Mouse (Mus musculus) left cerebral cortex, adult 11 months (tissue): Measurements from ENCODE around the gene Syt6.

Source experiments
- DNase-seq: peaks from one replicate; pipeline ENCODE4 v3.0.0; 2022; ENCODE audit warnings: low spot score

The Syt6 gene

DNA sequence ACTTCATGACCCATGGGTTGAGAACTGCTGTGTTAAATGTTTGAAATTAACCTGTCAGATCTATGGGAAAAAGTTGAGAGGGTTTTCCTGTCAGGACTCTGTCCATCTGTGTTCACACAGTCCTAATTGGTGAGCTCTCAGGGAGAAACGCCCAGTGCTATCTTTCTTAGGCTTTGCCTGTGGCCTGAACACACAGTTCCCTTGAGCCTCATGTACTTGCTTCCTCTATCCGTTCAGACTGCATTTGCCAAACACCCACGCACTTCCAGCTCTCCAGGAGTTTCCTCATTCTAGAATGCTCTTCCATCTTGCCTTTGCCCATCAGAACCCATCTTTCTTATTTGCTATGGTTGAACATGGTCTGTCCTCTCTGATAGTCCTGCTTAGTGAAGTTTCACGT is 73.5 kb downstream of the Syt6 start:
- DNase-seq = no peak

DNA sequence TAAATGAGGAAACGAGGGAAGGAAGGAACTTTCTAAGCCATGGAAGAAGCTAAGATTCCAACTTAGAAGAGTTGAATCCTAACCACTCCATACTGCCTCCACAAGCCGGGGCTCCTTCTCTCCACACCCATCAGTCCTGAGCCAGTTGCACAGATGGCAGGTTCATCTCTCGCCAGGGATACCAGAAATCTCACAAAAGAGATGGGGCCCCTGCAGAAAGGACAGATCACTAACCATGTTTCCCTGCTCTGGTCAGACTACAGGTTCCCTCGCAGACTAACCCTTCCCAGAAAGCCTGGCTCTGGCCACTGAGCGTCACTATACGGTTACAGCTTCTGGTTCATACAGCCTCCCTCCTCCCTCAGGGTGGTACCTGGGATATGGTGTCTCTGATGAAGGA is 74.7 kb downstream of the Syt6 start:
- DNase-seq = no peak

DNA sequence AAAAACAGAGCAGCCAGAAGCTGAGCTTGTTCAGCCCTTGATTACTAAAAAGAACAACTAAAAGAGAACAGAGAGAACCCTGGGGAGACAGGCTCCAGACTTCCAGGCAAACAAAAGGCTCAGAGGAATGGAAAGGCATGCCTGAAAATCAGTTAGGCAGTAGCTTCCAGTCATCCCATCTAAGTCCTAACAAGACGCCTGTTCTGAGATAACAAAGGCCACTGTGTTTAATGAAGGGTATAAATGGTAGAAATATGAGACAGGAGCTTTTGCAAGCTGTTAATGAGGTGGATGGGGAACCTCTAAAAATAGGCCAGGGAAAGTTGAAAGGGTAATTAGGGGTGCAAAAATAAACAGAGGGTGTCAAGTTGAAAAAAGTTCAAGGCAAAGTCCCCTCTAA is 75.4 kb downstream of the Syt6 start:
- DNase-seq = no peak

DNA sequence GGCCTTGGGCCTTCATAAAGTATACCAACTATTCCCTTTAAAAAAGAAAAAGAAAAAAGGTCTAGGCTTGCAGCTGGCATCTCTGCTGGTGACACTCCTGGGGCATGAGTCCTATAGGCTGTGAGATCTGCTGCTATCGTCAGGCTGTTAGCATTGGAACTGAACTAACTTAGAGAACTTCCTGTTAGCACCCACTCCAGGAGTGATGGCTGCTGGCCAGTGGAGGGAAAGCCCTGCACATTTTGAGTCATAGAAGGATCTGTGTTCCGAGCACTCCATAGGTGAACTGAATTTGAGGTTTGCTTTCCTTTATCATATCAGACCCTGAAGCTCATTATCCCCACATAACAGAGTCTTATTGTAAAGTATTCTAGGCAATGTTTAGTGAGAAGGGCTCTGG is 85.0 kb downstream of the Syt6 start:
- DNase-seq = no peak

DNA sequence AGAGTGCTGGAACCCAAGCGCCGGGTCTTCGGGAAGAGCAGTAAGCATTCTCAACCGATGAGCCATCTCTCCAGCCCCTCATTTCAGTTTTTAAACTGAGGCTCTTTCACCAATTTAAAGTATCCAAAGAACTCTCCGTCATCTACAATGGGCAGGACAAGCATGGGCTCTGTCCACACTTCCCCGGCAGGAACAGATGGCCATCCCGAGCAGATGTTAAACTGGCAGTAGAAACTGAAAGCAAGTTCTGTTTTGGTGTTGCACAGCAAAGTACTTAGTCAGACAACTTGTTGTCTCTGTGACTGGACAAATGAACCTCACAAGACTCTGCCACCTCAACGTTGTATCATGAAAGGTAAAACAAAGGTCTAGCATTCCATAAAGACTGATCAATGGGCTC is 86.7 kb downstream of the Syt6 start:
- DNase-seq = no peak

DNA sequence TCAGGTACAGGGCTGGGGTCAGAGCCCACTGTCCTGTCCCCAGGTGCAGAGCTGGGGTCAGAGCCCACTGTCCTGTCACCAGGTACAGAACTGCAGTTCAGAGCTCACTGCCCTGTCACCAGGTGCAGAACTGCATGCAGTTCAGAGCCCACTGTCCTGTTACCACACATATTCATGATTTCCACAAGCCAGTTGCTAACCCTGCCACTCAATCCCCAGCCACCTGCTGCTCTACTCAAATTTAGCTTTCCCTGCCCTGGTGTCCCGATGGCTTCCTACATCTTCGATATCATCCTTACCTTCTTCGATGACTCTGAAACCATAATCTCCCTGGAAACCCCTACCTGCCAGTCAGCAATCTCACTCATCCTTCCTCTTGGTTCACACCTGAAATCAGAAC is 88.4 kb downstream of the Syt6 start:
- DNase-seq = no peak

DNA sequence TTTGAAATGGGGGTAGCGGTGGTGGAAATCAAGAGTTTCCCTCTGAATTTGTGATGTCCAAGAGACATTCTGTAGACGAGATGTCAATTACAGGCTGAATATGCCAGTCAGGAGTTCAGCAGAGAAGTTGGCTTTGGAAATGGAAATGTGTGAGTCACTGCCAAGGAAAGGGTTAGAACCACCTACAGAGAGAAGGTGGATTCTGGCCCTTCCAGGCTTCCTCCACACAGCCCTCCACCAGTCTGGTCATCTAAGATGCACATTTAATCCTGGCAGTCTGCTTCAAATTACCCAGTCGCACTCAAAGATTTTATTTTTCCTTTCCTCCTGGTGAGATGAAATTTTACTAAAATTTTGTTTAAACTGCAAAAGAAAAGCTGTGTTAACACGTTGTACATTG is 97.1 kb downstream of the Syt6 start:
- DNase-seq = no peak

DNA sequence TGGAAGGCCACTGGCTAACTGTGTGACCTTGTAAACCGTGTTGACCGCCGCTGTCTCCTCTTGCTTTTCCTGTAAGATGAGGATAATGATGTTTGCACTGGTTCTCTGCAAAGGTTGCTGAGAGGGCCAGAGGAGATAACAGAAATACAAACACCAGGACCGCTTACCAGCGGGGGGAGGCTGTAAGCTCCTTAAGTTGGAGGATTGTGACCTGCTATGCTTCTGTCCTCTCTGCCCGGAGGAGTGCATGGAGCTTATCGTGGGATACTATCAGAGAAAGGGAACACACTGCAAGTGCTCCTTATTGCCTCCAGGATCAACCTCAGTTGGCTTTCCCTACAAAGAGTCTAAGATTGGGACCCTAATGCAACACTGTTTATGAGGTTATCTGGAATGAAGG is 97.7 kb downstream of the Syt6 start:
- no peak for DNase-seq

DNA sequence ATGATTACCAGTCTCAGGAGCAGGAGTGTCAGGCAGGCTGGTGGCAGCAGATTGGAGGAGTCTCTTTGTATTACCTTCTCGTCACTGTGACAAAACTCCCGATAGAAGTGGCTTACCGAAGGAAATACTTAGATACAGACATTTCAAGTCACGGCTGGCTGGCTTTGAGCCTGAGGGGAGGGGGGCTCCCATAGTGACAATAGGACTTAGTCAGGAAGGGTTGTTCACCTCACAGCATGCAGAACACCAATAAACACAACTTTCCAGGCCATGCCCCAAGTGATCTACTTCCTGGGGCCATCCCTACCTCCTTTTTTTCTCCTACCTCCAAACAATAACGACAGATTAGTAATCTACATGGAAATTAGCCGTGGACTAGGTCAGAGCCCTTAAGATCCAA is 103.8 kb downstream of the Syt6 start:
- DNase-seq = no peak

DNA sequence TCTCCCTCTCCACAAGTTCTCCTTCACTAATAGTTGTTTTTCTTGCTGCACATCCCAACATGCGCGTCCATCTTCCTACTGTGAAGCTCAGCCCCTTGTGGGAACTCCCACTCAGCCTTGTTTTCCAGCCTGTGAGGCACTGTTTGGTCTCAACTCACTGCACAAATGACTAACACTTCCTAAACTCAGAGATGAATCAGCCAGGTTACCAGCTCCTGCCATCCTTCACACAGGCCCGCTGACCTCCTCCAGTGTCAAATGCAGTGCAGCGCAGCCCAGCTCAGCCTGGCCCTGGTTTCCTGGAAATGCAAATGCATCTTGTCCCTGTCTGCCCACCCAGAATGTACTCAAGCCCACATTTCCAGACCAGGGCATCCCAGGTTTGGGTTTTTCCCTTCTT is 107.4 kb downstream of the Syt6 start:
- no peak for DNase-seq

DNA sequence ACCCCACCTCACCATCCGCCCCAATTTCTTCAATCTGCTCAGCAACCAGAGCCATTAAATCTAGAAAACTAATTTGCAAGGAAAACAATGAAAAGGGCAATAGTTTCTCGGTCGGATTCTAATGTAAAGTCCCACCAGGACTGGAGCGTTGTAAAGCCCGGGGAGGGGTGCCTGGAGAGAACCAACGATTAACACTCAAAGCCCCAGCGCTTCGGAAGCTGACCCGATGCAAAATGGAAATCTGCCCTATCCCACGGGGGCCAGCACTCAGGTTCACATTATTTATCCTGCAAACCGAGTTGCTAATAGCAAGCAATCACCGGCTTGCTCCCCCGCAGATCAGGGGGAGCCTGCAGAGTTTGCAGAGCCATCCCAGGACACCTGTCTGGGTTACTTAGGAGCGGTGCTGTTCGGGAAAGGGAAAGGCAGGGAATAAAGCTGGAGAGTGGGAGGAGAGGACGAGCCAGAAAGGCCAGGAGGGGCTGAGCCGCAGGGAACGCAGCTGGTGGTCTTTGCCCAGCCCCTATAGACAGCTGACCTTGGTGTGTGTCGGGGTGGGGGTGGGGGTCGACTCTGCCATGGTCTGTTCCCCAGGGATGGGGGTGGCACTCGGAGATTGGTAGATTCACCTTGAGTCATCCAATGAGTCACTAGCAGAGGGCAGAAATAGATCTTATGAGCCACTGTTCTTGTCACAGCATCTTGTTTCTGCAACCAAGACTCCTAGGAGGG is 108.4 kb downstream of the Syt6 start:
- DNase-seq = peak; percentile 68

DNA sequence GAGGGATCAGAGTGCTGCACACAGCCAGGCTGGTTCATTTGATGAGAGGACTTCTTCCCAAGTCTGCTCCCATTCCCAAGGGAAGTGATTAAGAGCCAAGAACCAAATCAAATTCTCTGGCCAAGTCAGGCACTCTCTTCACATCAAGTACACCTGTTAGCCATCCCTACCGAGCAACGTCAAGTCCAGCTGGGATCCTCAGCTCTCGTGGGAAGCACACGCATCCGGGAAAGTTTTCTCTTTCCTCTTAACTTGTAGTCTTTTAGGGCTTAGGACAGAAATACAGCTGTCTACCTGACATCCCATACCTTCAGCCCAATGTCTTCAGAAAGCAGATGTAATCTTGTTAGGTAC is 108.9 kb downstream of the Syt6 start:
- no peak for DNase-seq

DNA sequence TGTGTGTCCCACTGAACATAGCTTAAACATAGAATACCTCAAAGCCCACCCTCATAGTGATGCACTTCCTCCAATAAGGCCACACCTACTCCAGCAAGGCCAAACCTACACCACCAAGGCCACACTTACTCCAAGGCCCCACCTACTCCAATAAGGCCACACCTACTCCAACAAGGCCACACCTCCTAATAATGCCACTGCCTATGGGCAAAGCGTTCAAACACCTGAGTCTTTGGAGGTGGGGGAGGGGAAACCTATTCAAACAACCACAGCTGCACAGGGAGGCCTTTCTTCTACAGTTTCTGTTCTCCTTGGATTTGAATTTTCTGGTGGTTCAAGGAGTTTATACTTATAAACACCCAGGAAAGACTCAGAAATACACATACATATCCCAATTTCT is 114.0 kb downstream of the Syt6 start:
- DNase-seq = no peak

DNA sequence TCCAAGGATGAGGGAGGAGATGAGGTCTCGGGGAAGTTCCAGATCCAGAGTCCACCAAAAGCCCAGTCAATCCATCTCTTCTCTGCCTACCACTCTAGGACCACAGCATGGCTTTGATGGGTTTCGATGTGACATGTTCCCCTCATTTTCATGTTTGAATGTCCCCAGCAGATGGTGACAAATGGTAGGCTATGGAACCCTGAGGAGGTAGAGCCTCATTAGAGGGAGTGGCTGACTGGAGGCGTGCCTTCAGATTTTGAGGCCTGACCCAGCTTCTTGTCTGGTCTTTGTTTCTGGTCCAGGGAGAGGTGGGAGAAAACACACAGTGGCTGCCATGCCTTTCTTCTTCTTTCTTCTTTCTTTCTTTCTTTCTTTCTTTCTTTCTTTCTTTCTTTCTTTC is 115.5 kb downstream of the Syt6 start:
- DNase-seq = no peak
